Mouse (Mus musculus) forebrain, embryonic 15.5 days (tissue): ENCODE measurements around the gene Zrsr1. TPM values are rescaled to one million over a fixed set of nuclear protein-coding genes. Genes with fewer than 3 reads are reported as not detected.

Source experiments
- ATAC-seq: fragments of 200-750 bp; cut with Nextera tagmentation; replicated peaks from 2 replicates; pipeline ENCODE4 v1.8.0; 2017; ENCODE audit warnings: mild to moderate bottlenecking, moderate TSS enrichment, moderate library complexity
- H3K27ac ChIP-seq: fragments of 300-500 bp; sonication (generic); replicated peaks from 2 replicates; pipeline ENCODE4 v1.5.1; 2015; ENCODE audit warnings: mild to moderate bottlenecking, inconsistent platforms
- H3K27me3 ChIP-seq: fragments of 300-500 bp; sonication (generic); 2 replicates; pipeline ENCODE4 v1.6.1; 2015; ENCODE audit warnings: inconsistent platforms
- H3K36me3 ChIP-seq: fragments of 300-500 bp; sonication (generic); 2 replicates; pipeline ENCODE4 v1.6.1; 2015; ENCODE audit warnings: mild to moderate bottlenecking, inconsistent platforms
- H3K4me1 ChIP-seq: fragments of 300-500 bp; sonication (generic); 2 replicates; pipeline ENCODE4 v1.6.1; 2015; ENCODE audit warnings: inconsistent platforms
- H3K4me2 ChIP-seq: fragments of 300-500 bp; sonication (generic); replicated peaks from 2 replicates; pipeline ENCODE4 v1.6.1; 2015; ENCODE audit warnings: mild to moderate bottlenecking, inconsistent platforms
- H3K4me3 ChIP-seq: fragments of 300-500 bp; sonication (generic); 2 replicates; pipeline ENCODE4 v1.5.1; 2015; ENCODE audit warnings: mild to moderate bottlenecking, inconsistent platforms
- H3K9ac ChIP-seq: fragments of 300-500 bp; sonication (generic); replicated peaks from 2 replicates; pipeline ENCODE4 v1.6.1; 2015; ENCODE audit warnings: mild to moderate bottlenecking, inconsistent platforms
- H3K9me3 ChIP-seq: fragments of 300-500 bp; sonication (generic); 2 replicates; pipeline ENCODE4 v1.6.1; 2016; ENCODE audit warnings: inconsistent platforms
- WGBS: fragments of 180-500 bp; shearing (Covaris S2); methylation state at CpG from one replicate; pipeline ENCODE4 v1.1.7; 2015; ENCODE audit warnings: mixed read lengths; 5-methylcytosine and 5-hydroxymethylcytosine counted together
- polyA plus RNA-seq: library from polyadenylated mRNA; unstranded; fragments of >200 nt; fragmentation: Nextera tagmentation; extraction: Ambion mirVana; gene quantifications from 2 replicates; pipeline ENCODE4 v1.2.1, GENCODE M21; 2015

The Zrsr1 gene
- polyA plus RNA-seq, 1 experiment from 2014 or later: 6.1 TPM

DNA sequence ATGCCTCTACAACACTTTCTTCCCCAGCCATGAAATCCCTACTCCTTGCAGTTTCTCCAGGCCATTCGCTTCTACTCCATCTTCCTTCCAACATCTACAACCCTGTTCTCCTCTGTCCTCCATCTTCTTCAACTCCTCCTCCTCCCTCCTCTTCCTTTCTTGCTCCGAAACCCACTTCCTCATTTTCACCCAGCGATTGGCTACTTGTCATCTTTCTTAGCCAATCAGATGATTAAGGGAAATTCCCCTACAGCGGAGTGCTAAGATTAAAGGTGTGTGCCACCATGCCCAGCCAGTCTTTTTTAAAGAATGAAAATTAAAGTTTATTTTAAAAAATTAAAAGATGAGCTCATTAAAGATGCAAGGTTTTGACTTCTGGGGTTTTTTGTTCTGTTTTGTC, 46.1 kb downstream of the Zrsr1 start:
- Histone ChIP-seq H3K9me3 (no peaks in the 10 kb centered on the region), H3K27ac (no peak overlapping the region), H3K36me3 (no peaks in the 10 kb centered on the region), H3K4me2 (no peak overlapping the region), H3K4me3 (no peak overlapping the region), H3K27me3 (no peaks in the 10 kb centered on the region), H3K9ac (no peak overlapping the region), H3K4me1 (no peaks in the 10 kb centered on the region)
- WGBS: 94% methylated on average over 4 of the region's 4 CpGs
- ATAC-seq: no peak

DNA sequence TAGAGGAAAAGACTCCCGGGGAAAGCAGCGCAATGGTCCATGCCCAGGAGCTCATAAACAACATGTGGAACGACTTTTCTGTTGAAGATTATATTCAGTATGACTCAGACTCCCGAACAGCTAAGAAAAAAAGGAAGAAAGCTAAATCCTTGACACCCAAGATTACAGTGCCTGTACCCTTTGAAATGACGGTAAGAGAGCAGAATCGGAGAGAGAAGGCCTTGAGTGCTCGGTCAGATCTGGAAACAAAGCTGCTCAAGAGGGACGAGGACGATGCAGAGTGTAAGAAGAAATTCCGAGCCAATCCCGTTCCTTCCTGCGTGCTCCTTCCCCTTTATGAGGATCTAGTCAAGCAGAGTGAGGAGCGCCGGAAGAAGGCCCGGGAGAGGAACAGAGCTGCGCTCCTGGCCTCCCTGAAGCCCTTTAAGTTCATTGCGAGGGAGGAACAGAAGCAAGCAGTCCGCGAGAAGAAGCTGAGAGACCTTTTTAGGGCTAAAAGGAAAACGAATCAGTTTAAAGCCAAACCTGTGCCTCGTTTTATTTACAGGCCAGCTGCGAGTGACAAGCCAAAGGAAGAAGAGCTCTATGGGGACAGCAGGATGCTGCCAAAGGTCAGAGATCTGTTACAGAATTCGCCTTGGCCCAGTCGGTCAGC, 48.4 kb downstream of the Zrsr1 start:
- no peak overlapping the region for H3K9ac ChIP-seq
- no peak overlapping the region for H3K4me3 ChIP-seq
- ATAC-seq: no peak
- no peak overlapping the region for H3K27ac ChIP-seq
- H3K27me3 ChIP-seq: no peaks in the 10 kb centered on the region
- H3K4me2 ChIP-seq: no peak overlapping the region
- no peaks in the 10 kb centered on the region for H3K36me3 ChIP-seq
- no peaks in the 10 kb centered on the region for H3K4me1 ChIP-seq
- H3K9me3 ChIP-seq: no peaks in the 10 kb centered on the region
- WGBS: 71% methylated on average over 24 of the region's 24 CpGs

GRCm38 (mm10) chr11:23020841-23021240, 49.0 kb downstream of the Zrsr1 start:
- Histone ChIP-seq H3K9me3 (no peaks in the 10 kb centered on the region), H3K27ac (no peak overlapping the region), H3K9ac (no peak overlapping the region), H3K4me2 (no peak overlapping the region), H3K27me3 (no peaks in the 10 kb centered on the region), H3K4me1 (no peaks in the 10 kb centered on the region), H3K4me3 (no peak overlapping the region), H3K36me3 (no peaks in the 10 kb centered on the region)
- 94% methylated on average over 14 of the region's 14 CpGs for WGBS
- ATAC-seq: no peak

DNA sequence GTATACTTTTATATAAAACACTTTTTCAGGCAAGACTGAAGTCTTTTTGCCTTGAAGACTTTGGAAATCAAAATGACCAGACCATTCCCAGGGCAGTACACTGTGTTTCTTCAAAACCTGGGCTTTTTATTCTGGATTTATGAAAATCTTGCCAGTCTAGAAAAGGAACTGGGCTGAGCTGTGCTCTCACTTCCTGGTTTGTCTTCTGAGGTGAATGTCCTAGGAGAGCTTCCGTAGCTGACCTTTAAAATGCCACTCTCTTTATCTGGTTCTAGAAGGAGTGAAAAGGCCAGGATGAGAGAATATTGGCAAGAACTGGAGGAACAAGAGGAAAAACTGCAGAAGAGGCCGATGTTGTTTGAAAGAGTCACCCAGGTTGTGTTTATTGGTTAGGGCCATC, 51.4 kb downstream of the Zrsr1 start:
- Histone ChIP-seq H3K27me3 (no peaks in the 10 kb centered on the region), H3K9me3 (no peaks in the 10 kb centered on the region), H3K36me3 (no peaks in the 10 kb centered on the region), H3K4me2 (no peak overlapping the region), H3K4me3 (no peak overlapping the region), H3K4me1 (no peaks in the 10 kb centered on the region), H3K27ac (no peak overlapping the region), H3K9ac (no peak overlapping the region)
- 97% methylated on average over 2 of the region's 2 CpGs for WGBS
- ATAC-seq: no peak

DNA sequence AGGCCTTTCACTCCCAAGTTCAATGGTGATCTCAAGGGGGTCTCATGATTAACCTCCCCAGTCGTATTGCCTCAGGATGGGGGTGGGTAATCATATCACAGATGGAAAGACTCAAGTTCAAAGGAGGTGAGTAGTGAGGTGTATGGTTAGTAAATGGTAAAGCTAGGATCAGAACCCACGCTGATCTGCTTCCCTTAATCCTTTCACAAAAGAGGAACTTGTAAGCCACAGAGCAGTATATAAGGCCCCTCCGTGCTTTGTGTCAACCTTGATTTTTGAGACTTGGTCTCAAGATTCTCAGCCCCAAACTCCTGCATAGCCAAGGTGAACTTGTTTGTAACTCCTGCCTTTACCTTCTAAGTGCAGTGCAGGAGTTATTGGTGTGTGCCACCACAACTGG, 52.4 kb downstream of the Zrsr1 start:
- Histone ChIP-seq H3K4me2 (no peak overlapping the region), H3K9me3 (no peaks in the 10 kb centered on the region), H3K36me3 (no peaks in the 10 kb centered on the region), H3K27me3 (no peaks in the 10 kb centered on the region), H3K27ac (no peak overlapping the region), H3K4me3 (no peak overlapping the region), H3K4me1 (no peaks in the 10 kb centered on the region), H3K9ac (no peak overlapping the region)
- 59% methylated on average over 3 of the region's 3 CpGs for WGBS
- ATAC-seq: no peak

Other genes with a start within 250 kb of the Zrsr1 start
- gene B3gnt2, start 111.0 kb upstream of the Zrsr1 start, polyA plus RNA-seq: 1.9 and 2.3 TPM in 2 replicates
- 3.4 and 3.5 TPM in 2 replicates for gene Gm28048, start 10.1 kb downstream of the Zrsr1 start, polyA plus RNA-seq
- gene Commd1, start 10.4 kb downstream of the Zrsr1 start, polyA plus RNA-seq: 235 and 252 TPM in 2 replicates
- gene Cct4, start 18.5 kb downstream of the Zrsr1 start, polyA plus RNA-seq: 322 and 335 TPM in 2 replicates
- gene Fam161a, start 35.5 kb downstream of the Zrsr1 start, polyA plus RNA-seq: 2.7 and 3.8 TPM in 2 replicates